Mouse (Mus musculus): ENCODE results near the gene Eci1.

DNA sequence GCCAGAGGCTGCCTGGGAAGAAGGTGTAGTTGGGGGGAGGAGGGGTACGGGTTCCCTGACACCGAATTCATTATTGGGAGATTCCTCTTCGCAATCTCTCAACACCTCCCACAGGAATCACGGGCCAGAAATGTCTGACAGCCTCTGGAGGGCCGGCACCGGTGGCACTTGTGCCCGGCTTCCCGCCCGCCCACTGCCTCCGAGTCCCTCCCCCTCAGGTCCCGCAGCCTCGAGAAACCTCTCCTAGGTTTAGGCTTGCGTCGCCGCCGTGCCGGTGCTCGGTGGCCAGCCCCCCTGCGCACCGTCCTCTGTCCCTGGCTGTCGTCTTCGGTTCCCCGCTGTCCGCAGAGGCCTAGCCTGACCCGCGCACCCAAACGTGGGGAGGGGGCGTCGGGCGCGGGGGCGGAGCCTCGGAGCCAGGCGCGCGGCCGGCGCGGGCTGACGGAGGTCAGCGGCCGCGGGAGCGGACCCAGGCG lies 61.8 kb downstream of the Eci1 start, which contains the start of gene Caskin1:
- TF ChIP-seq CTCF (conservative IDR thresholded peaks at IDR 0.05; ENCODE audit: insufficient read depth, insufficient read length, low read depth, low read length) (no peak), POLR2A (IDR thresholded peaks at IDR 0.05; ENCODE audit: low read depth, low read length) (no peak)
